Mouse (Mus musculus) cerebellum, adult (tissue): Measurements from ENCODE around the gene Tnfrsf1b.
"Not testable (repeated sequence)": the region's sequence is repeated elsewhere in the genome, so short reads cannot be mapped to it uniquely, and the experiment has no call there.

Experiments used
- ATAC-seq: cut with Nextera tagmentation; 2 replicates; pipeline ENCODE4 v1.9.2; 2017; ENCODE audit warnings: mild to moderate bottlenecking, moderate library complexity, mixed read lengths; ENCODE audit not compliant: insufficient number of reproducible peaks, low FRiP score, low TSS enrichment

Gene Tnfrsf1b

GRCm38 (mm10) chr4:145194559-145195162, 52.0 kb downstream of the Tnfrsf1b start, which contains the start of gene Vps13d:
TSS of gene Vps13d (minus strand) at chr4:145195005.
- peak; percentile 97 for ATAC-seq

- peak; percentile 49 for ATAC-seq
Measured at GRCm38 (mm10) chr4:145193991-145194511, 52.6 kb downstream of the Tnfrsf1b start.

GRCm38 (mm10) chr4:145193406-145193805, 53.3 kb downstream of the Tnfrsf1b start:
- no peak for ATAC-seq

- ATAC-seq = no peak
Measured at GRCm38 (mm10) chr4:145192686-145193085, 54.0 kb downstream of the Tnfrsf1b start.

GRCm38 (mm10) chr4:145188561-145188960, 58.1 kb downstream of the Tnfrsf1b start:
- no peak for ATAC-seq

GRCm38 (mm10) chr4:145187619-145188018, 59.1 kb downstream of the Tnfrsf1b start:
- ATAC-seq = no peak

GRCm38 (mm10) chr4:145178918-145179549, 67.6 kb downstream of the Tnfrsf1b start:
- ATAC-seq = no peak

GRCm38 (mm10) chr4:145165542-145165941, 81.1 kb downstream of the Tnfrsf1b start:
- ATAC-seq = not testable (repeated sequence)

GRCm38 (mm10) chr4:145164111-145164510, 82.6 kb downstream of the Tnfrsf1b start:
- no peak for ATAC-seq
